Mouse (Mus musculus) hindbrain, embryonic 11.5 days (tissue): ENCODE results near the gene Gnpat. TPM values are rescaled to one million over a fixed set of nuclear protein-coding genes. Genes with fewer than 3 reads are reported as not detected.

Experiments
- ATAC-seq: fragments of 200-750 bp; cut with Nextera tagmentation; 2 replicates; pipeline ENCODE4 v1.8.0; 2017; ENCODE audit warnings: mild to moderate bottlenecking, moderate TSS enrichment, moderate library complexity; ENCODE audit not compliant: low FRiP score
- DNase-seq: peaks from one replicate; pipeline ENCODE4 v3.0.0-alpha.2; 2015; ENCODE audit warnings: low spot score
- H3K27ac ChIP-seq: fragments of 300-500 bp; sonication (generic); 2 replicates; pipeline ENCODE4 v1.5.1; 2014; ENCODE audit warnings: mild to moderate bottlenecking, low read depth, low read length
- H3K27me3 ChIP-seq: fragments of 300-500 bp; sonication (generic); 2 replicates; pipeline ENCODE4 v1.6.1; 2014; ENCODE audit warnings: mild to moderate bottlenecking, low read length, moderate library complexity, mixed read lengths; ENCODE audit not compliant: control insufficient read depth, insufficient read depth
- H3K36me3 ChIP-seq: fragments of 300-500 bp; sonication (generic); 2 replicates; pipeline ENCODE4 v1.6.1; 2014; ENCODE audit warnings: mild to moderate bottlenecking, low read length, moderate library complexity, mixed read lengths; ENCODE audit not compliant: control insufficient read depth, insufficient read depth
- H3K4me1 ChIP-seq: fragments of 300-500 bp; sonication (generic); replicated peaks from 2 replicates; pipeline ENCODE4 v1.6.1; 2014; ENCODE audit warnings: low read length, mixed read lengths; ENCODE audit not compliant: control insufficient read depth, insufficient read depth
- H3K4me2 ChIP-seq: fragments of 300-500 bp; sonication (generic); replicated peaks from 2 replicates; pipeline ENCODE4 v1.6.1; 2014; ENCODE audit warnings: mild to moderate bottlenecking, low read depth, low read length
- H3K4me3 ChIP-seq: fragments of 300-500 bp; sonication (generic); 2 replicates; pipeline ENCODE4 v1.5.1; 2014; ENCODE audit warnings: low read depth, low read length
- H3K9ac ChIP-seq: fragments of 300-500 bp; sonication (generic); 2 replicates; pipeline ENCODE4 v1.6.1; 2014; ENCODE audit warnings: low read depth, low read length
- H3K9me3 ChIP-seq: fragments of 300-500 bp; sonication (generic); 2 replicates; pipeline ENCODE4 v1.6.1; 2016; ENCODE audit warnings: low read length; ENCODE audit not compliant: control insufficient read depth
- WGBS: fragments of 180-500 bp; shearing (Covaris S2); extraction: QIAGEN DNeasy Blood & Tissue Kit; methylation state at CpG from one replicate; pipeline ENCODE4 v1.1.7; 2014; 5-methylcytosine and 5-hydroxymethylcytosine counted together
- polyA plus RNA-seq: library from polyadenylated mRNA; unstranded; fragments of >200 nt; fragmentation: Nextera tagmentation; extraction: Ambion mirVana; gene quantifications from 2 replicates; pipeline ENCODE4 v1.2.1, GENCODE M21; 2014

The Gnpat gene
- polyA plus RNA-seq, 1 experiment from 2014 or later, result 110 TPM

- Histone ChIP-seq H3K27ac (peak overlapping the region; percentile 75; the same call in 1 of the 2 replicates), H3K36me3 (no peaks in the 10 kb centered on the region; the same call in 1 of the 2 replicates), H3K4me3 (peak overlapping the region; percentile 76), H3K9ac (peak overlapping the region; percentile 82), H3K9me3 (no peaks in the 10 kb centered on the region), H3K4me1 (peaks cover 6% of the 10 kb centered on the region), H3K27me3 (no peaks in the 10 kb centered on the region), H3K4me2 (peak overlapping the region; percentile 84)
- DNase-seq, result peak; percentile 11
- 7% methylated on average over 31 of the region's 31 CpGs for WGBS
- peak; percentile 20 for ATAC-seq
Measured at GRCm38 (mm10) chr8:124898251-124898905, 35.5 kb downstream of the Gnpat start.

- Histone ChIP-seq H3K4me3 (no peak overlapping the region), H3K27me3 (no peaks in the 10 kb centered on the region), H3K9ac (no peak overlapping the region), H3K4me2 (no peak overlapping the region), H3K9me3 (no peaks in the 10 kb centered on the region), H3K27ac (no peak overlapping the region), H3K4me1 (peaks cover 3% of the 10 kb centered on the region), H3K36me3 (no peaks in the 10 kb centered on the region; the same call in 1 of the 2 replicates)
- ATAC-seq, result no peak
- 97% methylated on average over 15 of the region's 15 CpGs for WGBS
- DNase-seq, result no peak
Measured at GRCm38 (mm10) chr8:124903198-124903597, 40.4 kb downstream of the Gnpat start.

- Histone ChIP-seq H3K4me3 (no peak overlapping the region), H3K27me3 (no peaks in the 10 kb centered on the region), H3K4me2 (no peak overlapping the region), H3K4me1 (no peaks in the 10 kb centered on the region), H3K9me3 (no peaks in the 10 kb centered on the region), H3K27ac (no peak overlapping the region), H3K9ac (no peak overlapping the region), H3K36me3 (peaks cover 7% of the 10 kb centered on the region)
- no peak for DNase-seq
- WGBS, result 87% methylated on average over 2 of the region's 2 CpGs
- ATAC-seq, result no peak
Measured at GRCm38 (mm10) chr8:124905482-124905881, 42.6 kb downstream of the Gnpat start.

GRCm38 (mm10) chr8:124909936-124910335, 47.1 kb downstream of the Gnpat start:
- no peak for DNase-seq
- Histone ChIP-seq H3K27ac (no peak overlapping the region), H3K9me3 (no peaks in the 10 kb centered on the region), H3K27me3 (no peaks in the 10 kb centered on the region), H3K9ac (no peak overlapping the region), H3K4me1 (no peaks in the 10 kb centered on the region), H3K36me3 (peaks cover 14% of the 10 kb centered on the region; the same call in 1 of the 2 replicates), H3K4me3 (no peak overlapping the region), H3K4me2 (no peak overlapping the region)
- WGBS, result 96% methylated on average over 16 of the region's 16 CpGs
- no peak for ATAC-seq

GRCm38 (mm10) chr8:124910349-124910748, 47.5 kb downstream of the Gnpat start:
- DNase-seq, result no peak
- peaks cover 14% of the 10 kb centered on the region; the same call in 1 of the 2 replicates for H3K36me3 ChIP-seq
- H3K27me3 ChIP-seq, result no peaks in the 10 kb centered on the region
- no peak overlapping the region for H3K9ac ChIP-seq
- H3K4me1 ChIP-seq, result no peaks in the 10 kb centered on the region
- no peak for ATAC-seq
- no peaks in the 10 kb centered on the region for H3K9me3 ChIP-seq
- 86% methylated on average over 10 of the region's 10 CpGs for WGBS
- H3K27ac ChIP-seq, result no peak overlapping the region
- no peak overlapping the region for H3K4me2 ChIP-seq
- H3K4me3 ChIP-seq, result no peak overlapping the region

GRCm38 (mm10) chr8:124911938-124912872, 49.4 kb downstream of the Gnpat start:
- H3K4me1 ChIP-seq, result no peaks in the 10 kb centered on the region
- DNase-seq (peak; percentile 20), ATAC-seq (no peak)
- no peak overlapping the region for H3K4me2 ChIP-seq
- H3K4me3 ChIP-seq, result no peak overlapping the region
- H3K27ac ChIP-seq, result no peak overlapping the region
- no peak overlapping the region for H3K9ac ChIP-seq
- no peaks in the 10 kb centered on the region for H3K27me3 ChIP-seq
- 80% methylated on average over 17 of the region's 17 CpGs for WGBS
- H3K36me3 ChIP-seq, result peaks cover 14% of the 10 kb centered on the region; the same call in 1 of the 2 replicates
- no peaks in the 10 kb centered on the region for H3K9me3 ChIP-seq

GRCm38 (mm10) chr8:124914061-124914460, 51.2 kb downstream of the Gnpat start:
- H3K9ac ChIP-seq, result no peak overlapping the region
- DNase-seq, result no peak
- 98% methylated on average over 5 of the region's 5 CpGs for WGBS
- no peaks in the 10 kb centered on the region for H3K4me1 ChIP-seq
- H3K27me3 ChIP-seq, result no peaks in the 10 kb centered on the region
- no peak overlapping the region for H3K4me2 ChIP-seq
- peaks cover 14% of the 10 kb centered on the region; the same call in 1 of the 2 replicates for H3K36me3 ChIP-seq
- no peaks in the 10 kb centered on the region for H3K9me3 ChIP-seq
- no peak for ATAC-seq
- no peak overlapping the region for H3K4me3 ChIP-seq
- no peak overlapping the region for H3K27ac ChIP-seq

GRCm38 (mm10) chr8:124917741-124918484, 55.1 kb downstream of the Gnpat start:
- H3K9me3 ChIP-seq, result no peaks in the 10 kb centered on the region
- H3K4me1 ChIP-seq, result no peaks in the 10 kb centered on the region
- no peak overlapping the region for H3K4me2 ChIP-seq
- no peaks in the 10 kb centered on the region for H3K27me3 ChIP-seq
- H3K9ac ChIP-seq, result no peak overlapping the region
- 82% methylated on average over 18 of the region's 18 CpGs for WGBS
- peaks cover 4% of the 10 kb centered on the region; the same call in 1 of the 2 replicates for H3K36me3 ChIP-seq
- H3K4me3 ChIP-seq, result no peak overlapping the region
- no peak overlapping the region for H3K27ac ChIP-seq
- DNase-seq (no peak), ATAC-seq (no peak)
